Mouse (Mus musculus) hindbrain, embryonic 16.5 days (tissue): ENCODE measurements around the gene Umad1. TPM values are rescaled to one million over a fixed set of nuclear protein-coding genes. Genes with fewer than 3 reads are reported as not detected.

Experiments used
- ATAC-seq: fragments of 200-750 bp; cut with Nextera tagmentation; 2 replicates; pipeline ENCODE4 v1.8.0; 2017; ENCODE audit warnings: moderate TSS enrichment, moderate library complexity
- H3K27ac ChIP-seq: fragments of 300-500 bp; sonication (generic); 2 replicates; pipeline ENCODE4 v1.5.1; 2014; ENCODE audit warnings: low read depth, mild to moderate bottlenecking, control low read depth, low read length, moderate library complexity
- H3K27me3 ChIP-seq: fragments of 300-500 bp; sonication (generic); replicated peaks from 2 replicates; pipeline ENCODE4 v1.6.1; 2014; ENCODE audit warnings: low read length; ENCODE audit not compliant: control insufficient read depth, insufficient read depth
- H3K36me3 ChIP-seq: fragments of 300-500 bp; sonication (generic); 2 replicates; pipeline ENCODE4 v1.6.1; 2014; ENCODE audit warnings: mild to moderate bottlenecking, low read length, moderate library complexity, mixed read lengths; ENCODE audit not compliant: control insufficient read depth, insufficient read depth
- H3K4me1 ChIP-seq: fragments of 300-500 bp; sonication (generic); 2 replicates; pipeline ENCODE4 v1.6.1; 2014; ENCODE audit warnings: low read depth, low read length; ENCODE audit not compliant: control insufficient read depth, insufficient read depth
- H3K4me2 ChIP-seq: fragments of 300-500 bp; sonication (generic); 2 replicates; pipeline ENCODE4 v1.6.1; 2014; ENCODE audit warnings: mild to moderate bottlenecking, low read length, control low read depth, moderate library complexity
- H3K4me3 ChIP-seq: fragments of 300-500 bp; sonication (generic); 2 replicates; pipeline ENCODE4 v1.5.1; 2014; ENCODE audit warnings: mild to moderate bottlenecking, low read length, control low read depth, moderate library complexity
- H3K9ac ChIP-seq: fragments of 300-500 bp; sonication (generic); 2 replicates; pipeline ENCODE4 v1.6.1; 2014; ENCODE audit warnings: low read depth, mild to moderate bottlenecking, control low read depth, low read length, moderate library complexity
- H3K9me3 ChIP-seq: fragments of 300-500 bp; sonication (generic); 2 replicates; pipeline ENCODE4 v1.6.1; 2014; ENCODE audit warnings: mild to moderate bottlenecking, low read length, moderate library complexity; ENCODE audit not compliant: control insufficient read depth
- whole genome bisulfite sequencing: fragments of 180-500 bp; shearing (Covaris S2); extraction: QIAGEN DNeasy Blood & Tissue Kit; methylation state at CpG from one replicate; pipeline ENCODE4 v1.1.7; 2014; 5-methylcytosine and 5-hydroxymethylcytosine counted together
- polyA plus RNA-seq: library from polyadenylated mRNA; unstranded; fragments of >200 nt; fragmentation: Nextera tagmentation; extraction: Ambion mirVana; gene quantifications from 2 replicates; pipeline ENCODE4 v1.2.1, GENCODE M21; 2015

Umad1 gene
- polyA plus RNA-seq, 1 experiment from 2014 or later = 62.6 TPM

GRCm38 (mm10) chr6:8394044-8394443 is 135.0 kb downstream of the Umad1 start:
- Histone ChIP-seq H3K4me3 (no peak overlapping the region), H3K9ac (no peak overlapping the region), H3K27ac (no peak overlapping the region), H3K4me1 (no peaks in the 10 kb centered on the region), H3K27me3 (no peaks in the 10 kb centered on the region), H3K9me3 (no peaks in the 10 kb centered on the region), H3K4me2 (no peak overlapping the region), H3K36me3 (no peaks in the 10 kb centered on the region)
- ATAC-seq = no peak

- 25% methylated on average over 4 of the region's 4 CpGs for WGBS
- no peak overlapping the region for H3K4me2 ChIP-seq
- ATAC-seq = no peak
- H3K9ac ChIP-seq = no peak overlapping the region
- H3K4me3 ChIP-seq = no peak overlapping the region
- H3K9me3 ChIP-seq = no peaks in the 10 kb centered on the region
- H3K4me1 ChIP-seq = no peaks in the 10 kb centered on the region
- H3K27ac ChIP-seq = no peak overlapping the region
- H3K36me3 ChIP-seq = no peaks in the 10 kb centered on the region
- H3K27me3 ChIP-seq = no peaks in the 10 kb centered on the region
These were observed 136.0 kb downstream of the Umad1 start for GRCm38 (mm10) chr6:8395061-8395460.

GRCm38 (mm10) chr6:8397252-8397651 is 138.2 kb downstream of the Umad1 start:
- ATAC-seq = no peak
- H3K4me2 ChIP-seq = no peak overlapping the region
- no peak overlapping the region for H3K27ac ChIP-seq
- H3K9ac ChIP-seq = no peak overlapping the region
- H3K4me3 ChIP-seq = no peak overlapping the region
- no peaks in the 10 kb centered on the region for H3K27me3 ChIP-seq
- no peaks in the 10 kb centered on the region for H3K4me1 ChIP-seq
- 0 out of 2 replicates have a peak, but pooled peaks cover 2% of the 10 kb centered on the region for H3K36me3 ChIP-seq
- WGBS = 82% methylated on average over 7 of the region's 7 CpGs
- no peaks in the 10 kb centered on the region for H3K9me3 ChIP-seq

GRCm38 (mm10) chr6:8399710-8400109 is 140.6 kb downstream of the Umad1 start:
- 60% methylated on average over 1 of the region's 1 CpGs for WGBS
- H3K4me1 ChIP-seq = no peaks in the 10 kb centered on the region

GRCm38 (mm10) chr6:8403127-8403526 is 144.0 kb downstream of the Umad1 start:
- H3K4me2 ChIP-seq = no peak overlapping the region
- WGBS = 96% methylated on average over 5 of the region's 5 CpGs
- no peak overlapping the region for H3K4me3 ChIP-seq
- H3K9me3 ChIP-seq = no peaks in the 10 kb centered on the region
- ATAC-seq = no peak
- H3K27me3 ChIP-seq = no peaks in the 10 kb centered on the region
- H3K27ac ChIP-seq = no peak overlapping the region
- H3K9ac ChIP-seq = no peak overlapping the region
- 0 out of 2 replicates have a peak, but pooled peaks cover 4% of the 10 kb centered on the region for H3K36me3 ChIP-seq
- H3K4me1 ChIP-seq = no peaks in the 10 kb centered on the region

More at GRCm38 (mm10) chr6:8399710-8400109, 140.6 kb downstream of the Umad1 start:
- Histone ChIP-seq H3K4me3 (no peak overlapping the region), H3K36me3 (0 out of 2 replicates have a peak, but pooled peaks cover 4% of the 10 kb centered on the region), H3K27me3 (no peaks in the 10 kb centered on the region), H3K9me3 (no peaks in the 10 kb centered on the region), H3K9ac (no peak overlapping the region), H3K27ac (no peak overlapping the region), H3K4me2 (no peak overlapping the region)
- no peak for ATAC-seq

- H3K9ac ChIP-seq = no peak overlapping the region
- H3K27me3 ChIP-seq = no peaks in the 10 kb centered on the region
- 0 out of 2 replicates have a peak, but pooled peaks cover 4% of the 10 kb centered on the region for H3K36me3 ChIP-seq
- WGBS = 84% methylated on average over 5 of the region's 5 CpGs
- no peaks in the 10 kb centered on the region for H3K9me3 ChIP-seq
- no peak overlapping the region for H3K4me3 ChIP-seq
- H3K4me1 ChIP-seq = no peaks in the 10 kb centered on the region
- no peak for ATAC-seq
- no peak overlapping the region for H3K4me2 ChIP-seq
- H3K27ac ChIP-seq = no peak overlapping the region
These were observed 146.8 kb downstream of the Umad1 start for GRCm38 (mm10) chr6:8405844-8406243.

- Histone ChIP-seq H3K4me1 (peaks cover 3% of the 10 kb centered on the region), H3K9ac (no peak overlapping the region), H3K4me3 (no peak overlapping the region), H3K27ac (no peak overlapping the region), H3K27me3 (no peaks in the 10 kb centered on the region), H3K4me2 (no peak overlapping the region), H3K9me3 (no peaks in the 10 kb centered on the region), H3K36me3 (no peaks in the 10 kb centered on the region)
- WGBS = 91% methylated on average over 2 of the region's 2 CpGs
- ATAC-seq = no peak
These were observed 149.2 kb downstream of the Umad1 start for GRCm38 (mm10) chr6:8408332-8408731.

GRCm38 (mm10) chr6:8409865-8410264 is 150.8 kb downstream of the Umad1 start:
- 88% methylated on average over 4 of the region's 4 CpGs for WGBS
- H3K9me3 ChIP-seq = no peaks in the 10 kb centered on the region
- no peak overlapping the region for H3K4me3 ChIP-seq
- peaks cover 3% of the 10 kb centered on the region for H3K4me1 ChIP-seq
- H3K9ac ChIP-seq = no peak overlapping the region
- no peaks in the 10 kb centered on the region for H3K36me3 ChIP-seq
- ATAC-seq = no peak
- no peak overlapping the region for H3K4me2 ChIP-seq
- H3K27me3 ChIP-seq = no peaks in the 10 kb centered on the region
- H3K27ac ChIP-seq = no peak overlapping the region

- no peak overlapping the region for H3K27ac ChIP-seq
These were observed 153.9 kb downstream of the Umad1 start for GRCm38 (mm10) chr6:8412845-8413598.

More at GRCm38 (mm10) chr6:8412845-8413598, 153.9 kb downstream of the Umad1 start:
- no peak overlapping the region for H3K4me3 ChIP-seq
- H3K9ac ChIP-seq = peak overlapping the region; percentile 3; the same call in 1 of the 2 replicates
- no peaks in the 10 kb centered on the region for H3K9me3 ChIP-seq
- no peaks in the 10 kb centered on the region for H3K36me3 ChIP-seq
- no peak overlapping the region for H3K4me2 ChIP-seq
- 60% methylated on average over 10 of the region's 10 CpGs for WGBS
- peak; percentile 70 for ATAC-seq
- H3K27me3 ChIP-seq = no peaks in the 10 kb centered on the region
- peaks cover 3% of the 10 kb centered on the region for H3K4me1 ChIP-seq
